Mouse (Mus musculus) midbrain, embryonic 14.5 days (tissue): Measurements from ENCODE around the gene Mgp. TPM values are rescaled to one million over a fixed set of nuclear protein-coding genes. Genes with fewer than 3 reads are reported as not detected.

ENCODE experiments used
- polyA plus RNA-seq: library from polyadenylated mRNA; unstranded; fragments of >200 nt; fragmentation: Nextera tagmentation; extraction: Ambion mirVana; gene quantifications from 2 replicates; pipeline ENCODE4 v1.2.1, GENCODE M21; 2014

Mgp gene
- polyA plus RNA-seq, 1 experiment from 2014 or later = 3.5 TPM

Other genes with a start within 250 kb of the Mgp start
- 0.20 and 0.50 TPM in 2 replicates for gene Plbd1, start 213.9 kb downstream of the Mgp start, polyA plus RNA-seq
- gene Gucy2c, start 94.1 kb downstream of the Mgp start, polyA plus RNA-seq = 0.62 and 1.1 TPM in 2 replicates
- gene Hist4h4, start 71.4 kb downstream of the Mgp start, polyA plus RNA-seq = 1.2 TPM in 2 replicates
- gene H2afj, start 67.6 kb downstream of the Mgp start, polyA plus RNA-seq = 101 and 116 TPM in 2 replicates
- gene BC049715, start 48.2 kb downstream of the Mgp start, polyA plus RNA-seq = 1.2 and 1.6 TPM in 2 replicates
- gene Wbp11, start 47.6 kb downstream of the Mgp start, polyA plus RNA-seq = 65.6 and 88.1 TPM in 2 replicates
- gene Smco3, start 40.4 kb downstream of the Mgp start, polyA plus RNA-seq = 0.14 and 0.34 TPM in 2 replicates
- gene Art4, start 18.1 kb downstream of the Mgp start, polyA plus RNA-seq = not detected in 2 replicates
- gene Erp27, start 46.4 kb upstream of the Mgp start, polyA plus RNA-seq = not detected in 2 replicates
- gene Pde6h, start 48.0 kb upstream of the Mgp start, polyA plus RNA-seq = not detected in 2 replicates
- 7.0 and 16.6 TPM in 2 replicates for gene Arhgdib, start 66.1 kb upstream of the Mgp start, polyA plus RNA-seq